Comparison of ENCODE assay signal across 8 mouse cellular contexts in genomic region chr2:165234613-165235291, GRCm38 (mm10). TPM values are rescaled to one million over a fixed set of nuclear protein-coding genes. Genes with fewer than 3 reads are reported as not detected.
DNase-seq lines count a peak whose midpoint lies in the region; ATAC-seq lines count a peak whose summit lies in the region.

Gene Cdh22, minus strand, starts transcription at chr2:165234853.

- H3K4me3 ChIP-seq in embryonic facial prominence, embryonic 15.5 days (replicated peaks): peak within 1 kb of the TSS; percentile 52
- H3K4me3 ChIP-seq in heart, embryonic 12.5 days: peak within 1 kb of the TSS; percentile 55
- peak within 1 kb of the TSS; percentile 54 for H3K4me3 ChIP-seq in limb, embryonic 15.5 days
- peak within 1 kb of the TSS; percentile 72 for H3K4me3 ChIP-seq in midbrain, embryonic 14.5 days (replicated peaks; ENCODE audit: low read depth, low read length)
- H3K4me3 ChIP-seq in stomach, embryonic 14.5 days (ENCODE audit: low read depth, low read length): peak within 1 kb of the TSS; percentile 50

- peak within 1 kb of the TSS; percentile 91 for H3K4me2 ChIP-seq in embryonic facial prominence, embryonic 15.5 days (replicated peaks)
- peak within 1 kb of the TSS; percentile 94 for H3K4me2 ChIP-seq in heart, embryonic 12.5 days
- peak within 1 kb of the TSS; percentile 99 for H3K4me2 ChIP-seq in limb, embryonic 15.5 days
- H3K4me2 ChIP-seq in midbrain, embryonic 14.5 days (ENCODE audit: low read length): peak within 1 kb of the TSS; percentile 96
- H3K4me2 ChIP-seq in stomach, embryonic 14.5 days (replicated peaks; ENCODE audit: low read depth, low read length): peak within 1 kb of the TSS; percentile 83

- H3K9ac ChIP-seq in embryonic facial prominence, embryonic 15.5 days: peak within 1 kb of the TSS; percentile 21
- H3K9ac ChIP-seq in heart, embryonic 12.5 days: peak within 1 kb of the TSS; percentile 49
- peak within 1 kb of the TSS; percentile 26; the same call in 1 of the 2 replicates for H3K9ac ChIP-seq in limb, embryonic 15.5 days
- peak within 1 kb of the TSS; percentile 87 for H3K9ac ChIP-seq in midbrain, embryonic 14.5 days (replicated peaks; ENCODE audit: low read length)
- peak within 1 kb of the TSS; percentile 42; the same call in 1 of the 2 replicates for H3K9ac ChIP-seq in stomach, embryonic 14.5 days (replicated peaks; ENCODE audit: low read depth, low read length)

- H3K36me3 ChIP-seq in embryonic facial prominence, embryonic 15.5 days: no peaks in the 10 kb centered on the region
- H3K36me3 ChIP-seq in heart, embryonic 12.5 days: no peaks in the 10 kb centered on the region
- H3K36me3 ChIP-seq in limb, embryonic 15.5 days: no peaks in the 10 kb centered on the region
- H3K36me3 ChIP-seq in midbrain, embryonic 14.5 days (ENCODE audit: control insufficient read depth, insufficient read depth, low read length): no peaks in the 10 kb centered on the region
- no peaks in the 10 kb centered on the region for H3K36me3 ChIP-seq in stomach, embryonic 14.5 days (ENCODE audit: control insufficient read depth, insufficient read depth, low read length)

- H3K9me3 ChIP-seq in embryonic facial prominence, embryonic 15.5 days (replicated peaks): no peaks in the 10 kb centered on the region
- H3K9me3 ChIP-seq in heart, embryonic 12.5 days (replicated peaks): no peaks in the 10 kb centered on the region
- no peaks in the 10 kb centered on the region for H3K9me3 ChIP-seq in limb, embryonic 15.5 days
- H3K9me3 ChIP-seq in midbrain, embryonic 14.5 days (ENCODE audit: control insufficient read depth, low read length): no peaks in the 10 kb centered on the region
- H3K9me3 ChIP-seq in stomach, embryonic 14.5 days (ENCODE audit: control insufficient read depth, low read depth, low read length): no peaks in the 10 kb centered on the region

- peaks cover 97% of the 10 kb centered on the region for H3K27me3 ChIP-seq in embryonic facial prominence, embryonic 15.5 days
- H3K27me3 ChIP-seq in heart, embryonic 12.5 days (replicated peaks): peaks cover 99% of the 10 kb centered on the region
- peaks cover 99% of the 10 kb centered on the region for H3K27me3 ChIP-seq in limb, embryonic 15.5 days
- H3K27me3 ChIP-seq in midbrain, embryonic 14.5 days (ENCODE audit: control insufficient read depth, insufficient read depth, low read length): peaks cover 40% of the 10 kb centered on the region
- H3K27me3 ChIP-seq in stomach, embryonic 14.5 days (ENCODE audit: control insufficient read depth, insufficient read depth, low read length): peaks cover 61% of the 10 kb centered on the region

- H3K4me1 ChIP-seq in embryonic facial prominence, embryonic 15.5 days: peaks cover 25% of the 10 kb centered on the region
- H3K4me1 ChIP-seq in heart, embryonic 12.5 days (replicated peaks): peaks cover 18% of the 10 kb centered on the region
- H3K4me1 ChIP-seq in limb, embryonic 15.5 days: peaks cover 25% of the 10 kb centered on the region
- peaks cover 35% of the 10 kb centered on the region for H3K4me1 ChIP-seq in midbrain, embryonic 14.5 days (ENCODE audit: control insufficient read depth, insufficient read depth, low read length)
- peaks cover 10% of the 10 kb centered on the region; the same call in 1 of the 2 replicates for H3K4me1 ChIP-seq in stomach, embryonic 14.5 days (ENCODE audit: control insufficient read depth, insufficient read depth, low read length)

- H3K27ac ChIP-seq in embryonic facial prominence, embryonic 15.5 days (replicated peaks): no peak within 1 kb of the TSS
- H3K27ac ChIP-seq in heart, embryonic 12.5 days (ENCODE audit: poor library complexity, severe bottlenecking): no peak within 1 kb of the TSS
- no peak within 1 kb of the TSS for H3K27ac ChIP-seq in limb, embryonic 15.5 days
- H3K27ac ChIP-seq in midbrain, embryonic 14.5 days (replicated peaks; ENCODE audit: low read depth, low read length): peak within 1 kb of the TSS; percentile 89
- no peak within 1 kb of the TSS for H3K27ac ChIP-seq in stomach, embryonic 14.5 days (ENCODE audit: low read length)

- ATAC-seq in embryonic facial prominence, embryonic 15.5 days (ENCODE audit: insufficient number of reproducible peaks, low FRiP score, low TSS enrichment, low read depth): peak; percentile 64; the same call in 1 of the 2 replicates
- peak; percentile 63; the same call in 1 of the 2 replicates for ATAC-seq in heart, embryonic 12.5 days (ENCODE audit: insufficient number of reproducible peaks, low FRiP score)
- peak; percentile 52; the same call in 1 of the 2 replicates for ATAC-seq in limb, embryonic 15.5 days (ENCODE audit: insufficient number of reproducible peaks, low FRiP score, low TSS enrichment, low read depth)
- ATAC-seq in midbrain, embryonic 14.5 days (ENCODE audit: low FRiP score, low TSS enrichment): peak; percentile 76
- ATAC-seq in stomach, embryonic 14.5 days (ENCODE audit: insufficient number of reproducible peaks, insufficient read depth, low FRiP score, low read depth): peak; percentile 43; the same call in 1 of the 2 replicates

- under 1% methylated on average over 59 of the region's 60 CpGs for WGBS in embryonic facial prominence, embryonic 15.5 days
- under 1% methylated on average over 55 of the region's 60 CpGs for WGBS in heart, embryonic 12.5 days
- under 1% methylated on average over 52 of the region's 60 CpGs for WGBS in limb, embryonic 15.5 days
- under 1% methylated on average over 54 of the region's 60 CpGs for WGBS in midbrain, embryonic 14.5 days
- 1% methylated on average over 43 of the region's 60 CpGs for WGBS in stomach, embryonic 14.5 days

- peak; percentile 40 for DNase-seq in urinary bladder, adult 2 months (ENCODE audit: low spot score)
- no peak for DNase-seq in urinary bladder, postnatal 10 days (ENCODE audit: low spot score)
- DNase-seq in kidney, postnatal 10 days: peak; percentile 75
- DNase-seq in midbrain, embryonic 14.5 days: peak; percentile 88

RNA-seq across cellular contexts. Expression of gene Cdh22, which starts in this region (rescaled TPM):
- 0.98 and 1.1 TPM in 2 replicates for polyA plus RNA-seq in urinary bladder, adult 2 months (2012; rRNA removed)
- 0.83 and 1.0 TPM in 2 replicates for polyA plus RNA-seq in embryonic facial prominence, embryonic 15.5 days (2015; fragmentation: Nextera tagmentation; extraction: Ambion mirVana)
- not detected in 2 replicates for polyA plus RNA-seq in heart, embryonic 12.5 days (2016; fragmentation: Nextera tagmentation; extraction: Ambion mirVana)
- 0.19 and 0.24 TPM in 2 replicates for polyA plus RNA-seq in limb, embryonic 15.5 days (2015; fragmentation: Nextera tagmentation; extraction: Ambion mirVana)
- polyA plus RNA-seq in midbrain, embryonic 14.5 days (2014; fragmentation: Nextera tagmentation; extraction: Ambion mirVana): 15.8 and 18.4 TPM in 2 replicates
- 0.27 and 0.32 TPM in 2 replicates for polyA plus RNA-seq in stomach, embryonic 14.5 days (2014; fragmentation: Nextera tagmentation; extraction: Ambion mirVana)

Comparison
In these comparisons a context has a peak if more than half of its experiments do, and no peak if none do; other contexts are left out.
1. Peak in ATAC-seq, H3K4me3 ChIP-seq, H3K9ac ChIP-seq and H3K4me2 ChIP-seq in heart, embryonic 12.5 days; RNA of the gene not detected or under 1 TPM.
2. Peak in ATAC-seq, H3K4me3 ChIP-seq, H3K9ac ChIP-seq and H3K4me2 ChIP-seq in limb, embryonic 15.5 days; RNA of the gene not detected or under 1 TPM.
3. Peak in ATAC-seq, H3K4me3 ChIP-seq, H3K9ac ChIP-seq and H3K4me2 ChIP-seq in stomach, embryonic 14.5 days; RNA of the gene not detected or under 1 TPM.
4. H3K9ac ChIP-seq: peak in every context shown above with its lines; median percentile 87 in midbrain, embryonic 14.5 days; 49 in heart, embryonic 12.5 days; 42 in stomach, embryonic 14.5 days; 26 in limb, embryonic 15.5 days; 21 in embryonic facial prominence, embryonic 15.5 days.